Mouse (Mus musculus) lung, embryonic 14.5 days (tissue): ENCODE measurements at regions not wholly inside any gene's neighbourhood (a gene's known extent, or its start where the extent isn't known, plus 50 kb on each side); places are given as distances from the start of the nearest gene placed in this dataset.

Experiments
- ATAC-seq: fragments of 200-750 bp; cut with Nextera tagmentation; 2 replicates; pipeline ENCODE4 v1.8.0; 2017; ENCODE audit warnings: mild to moderate bottlenecking, moderate TSS enrichment, moderate library complexity; ENCODE audit not compliant: insufficient read depth
- DNase-seq: peaks from one replicate; pipeline ENCODE4 v3.0.0-alpha.2; 2015
- H3K27ac ChIP-seq: fragments of 300-500 bp; sonication (generic); 2 replicates; pipeline ENCODE4 v1.5.1; 2014; ENCODE audit warnings: low read depth, mild to moderate bottlenecking, moderate library complexity
- H3K27me3 ChIP-seq: fragments of 300-500 bp; sonication (generic); 2 replicates; pipeline ENCODE4 v1.6.1; 2014; ENCODE audit warnings: low read length, control low read depth; ENCODE audit not compliant: insufficient read depth
- H3K36me3 ChIP-seq: fragments of 300-500 bp; sonication (generic); 2 replicates; pipeline ENCODE4 v1.6.1; 2014; ENCODE audit warnings: control low read depth; ENCODE audit not compliant: insufficient read depth
- H3K4me1 ChIP-seq: fragments of 300-500 bp; sonication (generic); 2 replicates; pipeline ENCODE4 v1.6.1; 2014; ENCODE audit warnings: antibody characterized with exemption, control low read depth; ENCODE audit not compliant: insufficient read depth
- H3K4me2 ChIP-seq: fragments of 300-500 bp; sonication (generic); 2 replicates; pipeline ENCODE4 v1.6.1; 2014; ENCODE audit warnings: mild to moderate bottlenecking
- H3K4me3 ChIP-seq: fragments of 300-500 bp; sonication (generic); 2 replicates; pipeline ENCODE4 v1.5.1; 2014; ENCODE audit warnings: low read depth, low read length
- H3K9ac ChIP-seq: fragments of 300-500 bp; sonication (generic); 2 replicates; pipeline ENCODE4 v1.6.1; 2014
- H3K9me3 ChIP-seq: fragments of 300-500 bp; sonication (generic); 2 replicates; pipeline ENCODE4 v1.6.1; 2016; ENCODE audit warnings: low read depth, low read length, control low read depth
- CTCF ChIP-seq: IDR thresholded peaks from 2 replicates; pipeline ENCODE4 v1.5.1; 2016; ENCODE audit warnings: antibody characterized with exemption, low read depth
- WGBS: fragments of 180-500 bp; shearing (Covaris S2); extraction: QIAGEN DNeasy Blood & Tissue Kit; methylation state at CpG from one replicate; pipeline ENCODE4 v1.1.7; 2014; 5-methylcytosine and 5-hydroxymethylcytosine counted together

- no peak overlapping the region for H3K4me3 ChIP-seq
- ATAC-seq, result no peak
- no peak for DNase-seq
- H3K4me2 ChIP-seq, result no peak overlapping the region
- no peak overlapping the region for H3K27ac ChIP-seq
- H3K9ac ChIP-seq, result no peak overlapping the region
- no peaks in the 10 kb centered on the region for H3K27me3 ChIP-seq
- no peaks in the 10 kb centered on the region for H3K36me3 ChIP-seq
- no peaks in the 10 kb centered on the region for H3K9me3 ChIP-seq
- H3K4me1 ChIP-seq, result no peaks in the 10 kb centered on the region
- no peak for TF ChIP-seq CTCF
These were observed 265.8 kb upstream of the Cntnap2 start for GRCm38 (mm10) chr6:44793348-44793747.

- H3K4me1 ChIP-seq, result no peaks in the 10 kb centered on the region
- no peak overlapping the region for H3K4me2 ChIP-seq
- H3K9me3 ChIP-seq, result no peaks in the 10 kb centered on the region
- H3K4me3 ChIP-seq, result no peak overlapping the region
- H3K36me3 ChIP-seq, result no peaks in the 10 kb centered on the region
- no peak for TF ChIP-seq CTCF
- no peak overlapping the region for H3K27ac ChIP-seq
- H3K9ac ChIP-seq, result no peak overlapping the region
- H3K27me3 ChIP-seq, result no peaks in the 10 kb centered on the region
- DNase-seq (no peak), ATAC-seq (no peak)
These were observed 243.8 kb upstream of the Cntnap2 start for GRCm38 (mm10) chr6:44815362-44815761.

- ATAC-seq, result no peak
- no peak overlapping the region for H3K9ac ChIP-seq
- TF ChIP-seq CTCF, result no peak
These were observed 215.0 kb upstream of the Cntnap2 start for GRCm38 (mm10) chr6:44844177-44844576.

GRCm38 (mm10) chr6:44849477-44849876 lies 209.7 kb upstream of the Cntnap2 start:
- Histone ChIP-seq H3K4me2 (no peak overlapping the region), H3K36me3 (no peaks in the 10 kb centered on the region), H3K27me3 (no peaks in the 10 kb centered on the region), H3K27ac (no peak overlapping the region), H3K4me3 (no peak overlapping the region), H3K4me1 (no peaks in the 10 kb centered on the region), H3K9me3 (no peaks in the 10 kb centered on the region), H3K9ac (no peak overlapping the region)
- no peak for DNase-seq
- ATAC-seq, result no peak
- no peak for TF ChIP-seq CTCF
- WGBS, result 62% methylated on average over 1 of the region's 1 CpGs

More at GRCm38 (mm10) chr6:44844177-44844576, 215.0 kb upstream of the Cntnap2 start:
- no peaks in the 10 kb centered on the region for H3K36me3 ChIP-seq
- no peaks in the 10 kb centered on the region for H3K9me3 ChIP-seq
- DNase-seq, result no peak
- no peak overlapping the region for H3K4me2 ChIP-seq
- no peaks in the 10 kb centered on the region for H3K4me1 ChIP-seq
- no peaks in the 10 kb centered on the region for H3K27me3 ChIP-seq
- H3K27ac ChIP-seq, result no peak overlapping the region
- 75% methylated on average over 2 of the region's 2 CpGs for WGBS
- no peak overlapping the region for H3K4me3 ChIP-seq

GRCm38 (mm10) chr6:44850829-44851228 lies 208.3 kb upstream of the Cntnap2 start:
- Histone ChIP-seq H3K4me3 (no peak overlapping the region), H3K27ac (no peak overlapping the region), H3K4me2 (no peak overlapping the region), H3K27me3 (no peaks in the 10 kb centered on the region), H3K4me1 (no peaks in the 10 kb centered on the region), H3K9ac (no peak overlapping the region), H3K36me3 (no peaks in the 10 kb centered on the region), H3K9me3 (no peaks in the 10 kb centered on the region)
- no peak for TF ChIP-seq CTCF
- ATAC-seq (no peak), DNase-seq (peak; percentile 61)
- WGBS, result 54% methylated on average over 4 of the region's 4 CpGs

GRCm38 (mm10) chr6:44900249-44900648 lies 158.9 kb upstream of the Cntnap2 start:
- Histone ChIP-seq H3K9me3 (no peaks in the 10 kb centered on the region), H3K4me3 (no peak overlapping the region), H3K27ac (no peak overlapping the region), H3K27me3 (no peaks in the 10 kb centered on the region), H3K9ac (no peak overlapping the region), H3K4me2 (no peak overlapping the region), H3K4me1 (no peaks in the 10 kb centered on the region), H3K36me3 (no peaks in the 10 kb centered on the region)
- no peak for DNase-seq
- TF ChIP-seq CTCF, result no peak
- no peak for ATAC-seq
- WGBS, result 83% methylated on average over 2 of the region's 2 CpGs
